In the genomic region with DNA sequence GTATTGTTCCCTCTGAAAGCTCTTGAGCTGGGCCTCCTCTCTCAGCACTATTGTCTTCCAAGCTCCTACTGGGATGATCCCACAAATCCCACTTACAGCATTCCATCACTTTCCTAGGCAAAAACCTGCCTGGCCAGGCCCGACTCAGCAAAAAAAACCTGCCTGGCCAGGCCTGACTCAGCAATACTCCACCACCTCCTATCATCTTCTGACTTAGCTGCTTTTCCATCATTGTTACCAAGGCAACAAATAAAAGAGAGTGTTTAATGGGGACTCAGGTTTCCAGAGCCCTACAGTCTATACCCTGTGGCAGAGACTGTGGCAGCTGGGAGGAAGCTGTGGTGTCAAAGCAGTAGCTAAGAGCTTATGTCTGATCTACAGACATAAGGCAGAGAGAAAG, we compare ENCODE assay signal across 36 mouse cellular contexts. TPM values are rescaled to one million over a fixed set of nuclear protein-coding genes. Genes with fewer than 3 reads are reported as not detected.
"Had no signal": no experiment of that assay in that cellular context is flagged by ENCODE, and none has a peak within 500 bp of the region (broad histone marks: within the 10 kb centered on the region; RNA-seq: fewer than 3 reads in every experiment).

No protein-coding gene starts in this region.

- H3K27me3 ChIP-seq: heart, embryonic 12.5 days; hindbrain, embryonic 12.5 days; intestine, embryonic 15.5 days; limb, embryonic 12.5 days; liver, embryonic 12.5 days had no signal

- H3K9me3 ChIP-seq: intestine, embryonic 15.5 days; limb, embryonic 10.5 days had no signal

- ATAC-seq: hindbrain, embryonic 16.5 days; inflammation-experienced regulatory T-cells, adult 6 months; intestine, embryonic 15.5 days; intestine, postnatal 0 days; liver, embryonic 12.5 days had no signal

- H3K4me1 ChIP-seq: heart, embryonic 12.5 days; hindbrain, embryonic 10.5 days; hindbrain, embryonic 12.5 days; intestine, embryonic 15.5 days; limb, embryonic 10.5 days; limb, embryonic 12.5 days; liver, embryonic 12.5 days had no signal

- H3K9ac ChIP-seq: heart, embryonic 12.5 days; hindbrain, embryonic 12.5 days; hindbrain, embryonic 14.5 days; intestine, embryonic 15.5 days; limb, embryonic 12.5 days; liver, embryonic 12.5 days; liver, embryonic 14.5 days had no signal

- H3K4me2 ChIP-seq: heart, embryonic 12.5 days; hindbrain, embryonic 12.5 days; hindbrain, embryonic 14.5 days; intestine, embryonic 15.5 days; limb, embryonic 12.5 days; liver, embryonic 12.5 days had no signal

- H3K4me3 ChIP-seq: gastrocnemius, adult 2 months; heart, embryonic 12.5 days; hindbrain, embryonic 10.5 days; hindbrain, embryonic 12.5 days; intestine, embryonic 15.5 days; layer of hippocampus, adult 2 months; left cerebral cortex, adult 2 months; limb, embryonic 10.5 days; limb, embryonic 12.5 days; liver, embryonic 12.5 days had no signal

- DNase-seq: gastrocnemius, adult 2 months; gastrocnemius, postnatal 10 days; gastrocnemius, postnatal 25 days; heart, adult 18-20 months; heart, postnatal 10 days; heart, postnatal 4 days; kidney, adult 18-20 months; kidney, adult 8-10 months; kidney, postnatal 10 days; kidney, postnatal 25 days; kidney, postnatal 4 days; liver had no signal

- H3K36me3 ChIP-seq: heart, embryonic 12.5 days; hindbrain, embryonic 10.5 days; hindbrain, embryonic 12.5 days; intestine, embryonic 15.5 days; limb, embryonic 10.5 days; limb, embryonic 12.5 days; liver, embryonic 12.5 days had no signal

- H3K27ac ChIP-seq: gastrocnemius, adult 2 months; hindbrain, embryonic 10.5 days; hindbrain, embryonic 12.5 days; hindbrain, embryonic 14.5 days; intestine, embryonic 15.5 days; layer of hippocampus, adult 2 months; left cerebral cortex, adult 2 months; limb, embryonic 10.5 days; limb, embryonic 12.5 days; liver, embryonic 12.5 days; liver, embryonic 14.5 days had no signal

RNA-seq across cellular contexts. Expression of a gene that starts 18.6 kb away (rescaled TPM):
- total RNA-seq: gastrocnemius, adult 2 months; gastrocnemius, postnatal 25 days; granulocyte monocyte progenitor cell, adult 5-6 weeks; heart, postnatal 4 days; left cerebral cortex, adult 2 months; left cerebral cortex, postnatal 36 days had no signal
- polyA plus RNA-seq: heart, embryonic 12.5 days; heart, embryonic 14.5 days; hindbrain, embryonic 10.5 days; hindbrain, embryonic 12.5 days; hindbrain, embryonic 14.5 days; hindbrain, embryonic 16.5 days; inflammation-experienced regulatory T-cells, adult 6 months; kidney, embryonic 14.5 days; limb, embryonic 10.5 days; limb, embryonic 12.5 days had no signal

RNA-seq across cellular contexts. Expression of a gene that starts 29.2 kb away (rescaled TPM):
- polyA plus RNA-seq: heart, embryonic 14.5 days; inflammation-experienced regulatory T-cells, adult 6 months had no signal

RNA-seq across cellular contexts. Expression of a gene that starts 36.0 kb away (rescaled TPM):
- total RNA-seq: gastrocnemius, adult 2 months; gastrocnemius, postnatal 10 days; gastrocnemius, postnatal 25 days; gastrocnemius, postnatal 4 days; granulocyte monocyte progenitor cell, adult 5-6 weeks; heart, adult 18-20 months; heart, adult 8-10 months; heart, postnatal 10 days; heart, postnatal 25 days; heart, postnatal 4 days; layer of hippocampus, adult 2 months; layer of hippocampus, postnatal 10 days; left cerebral cortex, postnatal 14 days had no signal
- polyA plus RNA-seq: heart, embryonic 12.5 days; heart, embryonic 14.5 days; hindbrain, embryonic 16.5 days; intestine, embryonic 15.5 days; limb, embryonic 12.5 days; limb, embryonic 14.5 days; liver, embryonic 14.5 days had no signal

RNA-seq across cellular contexts. Expression of a gene that starts 52.0 kb away (rescaled TPM):
- total RNA-seq: gastrocnemius, adult 2 months; gastrocnemius, postnatal 10 days; gastrocnemius, postnatal 25 days; gastrocnemius, postnatal 4 days; granulocyte monocyte progenitor cell, adult 5-6 weeks; heart, postnatal 25 days; heart, postnatal 4 days had no signal
- polyA plus RNA-seq: heart, embryonic 12.5 days; heart, embryonic 14.5 days; hindbrain, embryonic 10.5 days; hindbrain, embryonic 12.5 days; inflammation-experienced regulatory T-cells, adult 6 months; intestine, embryonic 15.5 days; intestine, postnatal 0 days; kidney, embryonic 14.5 days; limb, embryonic 10.5 days; limb, embryonic 12.5 days; limb, embryonic 14.5 days; liver, embryonic 12.5 days; liver, embryonic 14.5 days had no signal
